Mouse (Mus musculus): ENCODE measurements at regions not wholly inside any gene's neighbourhood (a gene's known extent, or its start where the extent isn't known, plus 50 kb on each side); places are given as distances from the start of the nearest gene placed in this dataset.

GRCm38 (mm10) chr4:56001312-56001731, 469.1 kb upstream of the Klf4 start:
- TF ChIP-seq CTCF (IDR thresholded peaks at IDR 0.05; ENCODE audit: borderline replicate concordance, extremely low read depth, insufficient read depth, insufficient read length): no peak
- TF ChIP-seq POLR2A (IDR thresholded peaks at IDR 0.05; ENCODE audit: borderline replicate concordance, extremely low read depth, insufficient read depth, insufficient read length, poor library complexity, severe bottlenecking): no peak

Measured in brain, embryonic 14.5 days (tissue).